Mouse (Mus musculus): ENCODE results near the gene Usp1.
A peak's percentile ranks its signal among the peaks of the same experiment; 100 is the strongest.
"Not testable (repeated sequence)": the region's sequence is repeated elsewhere in the genome, so short reads cannot be mapped to it uniquely, and the experiment has no call there.

Usp1 gene

GRCm38 (mm10) chr4:98923568-98924070 is at the start of gene Usp1:
TSS of gene Usp1 (plus strand) at chr4:98923810.
- no peak for DNase-seq

GRCm38 (mm10) chr4:98882706-98883105 is 40.9 kb upstream of the Usp1 start:
- DNase-seq: no peak

- DNase-seq: no peak
These were observed 37.2 kb upstream of the Usp1 start for GRCm38 (mm10) chr4:98886377-98886776.

GRCm38 (mm10) chr4:98887148-98887547 is 36.5 kb upstream of the Usp1 start:
- DNase-seq: peak; percentile 46 to 62

- no peak for DNase-seq
These were observed 13.4 kb upstream of the Usp1 start for GRCm38 (mm10) chr4:98910246-98910645.

GRCm38 (mm10) chr4:98917724-98918123 is 5.9 kb upstream of the Usp1 start:
- no peak for DNase-seq

GRCm38 (mm10) chr4:98918204-98918603 is 5.4 kb upstream of the Usp1 start:
- DNase-seq: no peak

- no peak for DNase-seq
These were observed 2.7 kb upstream of the Usp1 start for GRCm38 (mm10) chr4:98920896-98921295.

GRCm38 (mm10) chr4:98922061-98922642 is 1.5 kb upstream of the Usp1 start:
- DNase-seq: peak; percentile 26 to 45

- DNase-seq: peak; percentile 97 to 100
These were observed 705 bp upstream of the Usp1 start for GRCm38 (mm10) chr4:98922643-98923567.

GRCm38 (mm10) chr4:98924071-98924905 is 678 bp downstream of the Usp1 start:
- peak in 1 of 2 experiments; percentile 18 for DNase-seq

- DNase-seq: no peak
These were observed 1.2 kb downstream of the Usp1 start for GRCm38 (mm10) chr4:98924906-98925178.

GRCm38 (mm10) chr4:98925250-98925781 is 1.7 kb downstream of the Usp1 start:
- DNase-seq: no peak

- no peak for DNase-seq
These were observed 12.4 kb downstream of the Usp1 start for GRCm38 (mm10) chr4:98936036-98936435.

- DNase-seq: not testable (repeated sequence)
These were observed 14.6 kb downstream of the Usp1 start for GRCm38 (mm10) chr4:98938210-98938609.

GRCm38 (mm10) chr4:98950563-98950962 is 27.0 kb downstream of the Usp1 start:
- DNase-seq: no peak

- no peak for DNase-seq
These were observed 32.4 kb downstream of the Usp1 start for GRCm38 (mm10) chr4:98955986-98956385.

GRCm38 (mm10) chr4:98960243-98960642 is 36.6 kb downstream of the Usp1 start:
- DNase-seq: peak; percentile 51 to 85

- DNase-seq: no peak
These were observed 46.3 kb downstream of the Usp1 start for GRCm38 (mm10) chr4:98969946-98970345.

- no peak for DNase-seq
These were observed 52.1 kb downstream of the Usp1 start for GRCm38 (mm10) chr4:98975741-98976140.

GRCm38 (mm10) chr4:98978288-98978687 is 54.7 kb downstream of the Usp1 start:
- not testable (repeated sequence) for DNase-seq

- no peak for DNase-seq
These were observed 55.1 kb downstream of the Usp1 start for GRCm38 (mm10) chr4:98978693-98979092.

GRCm38 (mm10) chr4:98979976-98980375 is 56.4 kb downstream of the Usp1 start:
- DNase-seq: not testable (repeated sequence)
